Mouse (Mus musculus) C2C12 (cell line): ENCODE results near the gene Pcgf6.

ENCODE experiments used
- CEBPB ChIP-seq: IDR thresholded peaks from one replicate; pipeline ENCODE4 v1.6.1; 2011; ENCODE audit warnings: low read depth, mild to moderate bottlenecking, control low read depth, moderate library complexity
- CTCF ChIP-seq: IDR thresholded peaks from one replicate; pipeline ENCODE4 v1.5.1; 2011; ENCODE audit not compliant: control insufficient read depth, insufficient read depth, insufficient read length
- MAX ChIP-seq: IDR thresholded peaks from one replicate; pipeline ENCODE4 v1.6.1; 2011; ENCODE audit warnings: mild to moderate bottlenecking, control low read depth

DNA sequence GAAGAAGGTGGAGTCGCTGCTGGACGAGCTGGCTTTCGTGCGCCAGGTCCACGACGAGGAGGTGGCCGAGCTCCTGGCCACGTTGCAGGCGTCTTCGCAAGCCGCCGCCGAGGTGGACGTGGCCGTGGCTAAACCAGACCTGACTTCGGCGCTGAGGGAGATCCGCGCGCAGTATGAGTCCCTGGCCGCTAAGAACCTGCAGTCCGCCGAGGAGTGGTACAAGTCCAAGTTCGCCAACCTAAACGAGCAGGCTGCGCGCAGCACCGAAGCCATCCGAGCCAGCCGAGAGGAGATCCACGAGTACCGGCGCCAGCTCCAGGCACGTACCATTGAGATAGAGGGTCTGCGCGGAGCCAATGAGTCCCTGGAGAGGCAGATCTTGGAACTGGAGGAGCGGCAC is 35.3 kb downstream of the Pcgf6 start:
- TF ChIP-seq MAX (no peak), CTCF (no peak), CEBPB (no peak)
